Mouse (Mus musculus) brain, adult 10 weeks (tissue): ENCODE results near the gene Cyp2c37. TPM values are rescaled to one million over a fixed set of nuclear protein-coding genes. Genes with fewer than 3 reads are reported as not detected.

ENCODE experiments used
- polyA plus RNA-seq: library from polyadenylated mRNA; stranded (reverse); fragments of 350-450 nt; fragmentation: Illumina TruSeq; extraction: RNeasy Lipid Tissue Mini Kit (QIAGEN cat#74804); gene quantifications from one replicate; pipeline ENCODE4 v1.2.3, GENCODE M21; 2015; ENCODE audit warnings: low read depth, low replicate concordance

Cyp2c37 gene
- 0.24 TPM for polyA plus RNA-seq

DNA sequence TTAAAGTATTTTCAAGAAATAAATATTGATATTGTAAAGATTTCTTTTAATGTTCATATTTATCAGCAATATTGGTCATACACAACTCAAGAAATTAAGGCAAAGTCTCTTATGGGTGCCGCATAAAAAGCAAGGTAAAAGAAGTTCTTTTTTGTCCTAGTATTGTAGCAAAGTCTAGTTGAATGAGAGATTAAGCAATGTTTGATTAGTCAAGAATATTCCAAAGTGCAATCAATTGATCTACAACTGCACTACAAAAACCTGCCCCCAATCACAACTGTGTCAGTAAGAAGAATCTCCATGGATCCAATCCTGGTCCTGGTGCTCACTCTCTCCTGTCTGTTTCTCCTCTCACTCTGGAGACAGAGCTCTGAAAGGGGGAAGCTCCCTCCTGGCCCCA is at the start of gene Cyp2c37:
Gene Cyp2c37, plus strand, starts transcription at position 285 of the 400 bp plus-strand sequence.

Other genes with a start within 250 kb of the Cyp2c37 start
- gene Cyp2c40, start 179.6 kb upstream of the Cyp2c37 start, polyA plus RNA-seq, result not detected
- not detected for gene Cyp2c69, start 105.6 kb upstream of the Cyp2c37 start, polyA plus RNA-seq
- not detected for gene Cyp2c54, start 81.4 kb downstream of the Cyp2c37 start, polyA plus RNA-seq
- not detected for gene Cyp2c50, start 97.3 kb downstream of the Cyp2c37 start, polyA plus RNA-seq
- not detected for gene Cyp2c70, start 194.9 kb downstream of the Cyp2c37 start, polyA plus RNA-seq